Mouse (Mus musculus) stomach, postnatal 0 days (tissue): Measurements from ENCODE around the gene Mettl25.

Source experiments
- CTCF ChIP-seq: IDR thresholded peaks from 2 replicates; pipeline ENCODE4 v1.5.1; 2016; ENCODE audit warnings: antibody characterized with exemption, low read depth, mild to moderate bottlenecking, moderate library complexity
- EP300 ChIP-seq: optimal IDR thresholded peaks from 2 replicates; pipeline ENCODE3; 2016; ENCODE audit warnings: antibody characterized with exemption

DNA sequence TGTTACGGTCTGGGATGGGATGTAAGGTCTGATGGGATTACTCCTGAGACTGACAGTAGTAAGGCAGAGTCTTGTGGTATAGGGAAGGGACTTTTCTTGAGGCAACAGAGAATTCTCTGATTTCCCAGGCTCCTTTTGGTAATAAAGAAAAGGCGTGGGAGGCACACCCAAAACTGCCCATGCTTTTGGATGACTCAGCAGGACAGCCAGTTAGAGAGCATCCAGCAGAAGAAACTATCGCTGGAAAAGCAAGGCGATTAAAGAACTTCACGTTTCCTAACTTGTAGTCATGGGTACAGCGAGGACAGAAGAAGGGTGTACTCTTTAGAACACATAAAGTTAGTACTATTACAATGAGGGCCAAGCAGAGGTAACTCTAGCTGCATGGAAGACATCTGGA is 39.0 kb downstream of the Mettl25 start:
- TF ChIP-seq EP300 (no peak), CTCF (no peak)
